Mouse (Mus musculus) liver (tissue): Measurements from ENCODE around the gene Ltk.

Experiments
- DNase-seq: peaks from one replicate; pipeline ENCODE4 v3.0.0-alpha.2; 2020; ENCODE audit warnings: mixed read lengths

The Ltk gene

DNA sequence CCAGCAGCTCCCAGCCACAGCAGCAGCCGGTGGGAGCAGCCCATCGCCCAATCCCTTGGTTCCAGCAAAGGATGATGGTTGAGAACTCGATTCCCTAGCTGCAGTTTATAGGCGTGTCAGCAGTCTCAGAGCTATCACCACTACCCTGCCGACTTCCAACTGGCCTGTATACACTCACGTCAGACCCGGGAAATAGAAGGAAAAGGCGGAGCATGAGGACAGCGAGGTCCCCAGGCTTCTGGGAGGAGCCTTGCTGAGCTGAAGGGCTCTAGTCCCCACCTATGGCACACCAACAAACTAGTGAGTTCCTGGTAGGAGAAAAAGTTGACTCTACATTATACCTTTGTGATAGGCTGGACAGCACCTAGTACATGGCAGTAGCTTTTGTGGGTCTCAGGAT, at the start of gene Ltk:
TSS of gene Ltk (minus strand) at position 181 of the 400 bp plus-strand sequence.
- DNase-seq, result no peak

GRCm38 (mm10) chr2:119808881-119809280, 48.6 kb upstream of the Ltk start:
- no peak for DNase-seq

DNA sequence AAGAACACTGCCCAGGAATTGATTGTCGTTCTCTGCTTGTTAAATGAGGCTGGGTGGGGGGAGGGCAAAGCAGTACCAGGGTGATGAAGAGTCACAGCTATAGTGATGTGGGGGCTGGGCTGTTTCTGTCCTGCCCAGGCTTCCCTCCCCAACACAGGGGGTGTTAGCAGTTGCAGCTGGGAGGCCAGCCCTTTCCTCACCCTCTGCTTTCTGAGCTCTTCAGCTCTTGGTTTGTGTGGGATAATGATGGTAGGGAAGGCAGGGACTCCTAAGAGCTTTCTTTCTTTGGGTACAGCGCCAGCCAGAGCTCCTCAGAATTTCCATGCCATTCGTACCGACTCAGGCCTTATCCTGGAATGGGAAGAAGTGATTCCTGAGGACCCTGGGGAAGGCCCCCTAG, 48.2 kb upstream of the Ltk start:
- DNase-seq, result no peak

DNA sequence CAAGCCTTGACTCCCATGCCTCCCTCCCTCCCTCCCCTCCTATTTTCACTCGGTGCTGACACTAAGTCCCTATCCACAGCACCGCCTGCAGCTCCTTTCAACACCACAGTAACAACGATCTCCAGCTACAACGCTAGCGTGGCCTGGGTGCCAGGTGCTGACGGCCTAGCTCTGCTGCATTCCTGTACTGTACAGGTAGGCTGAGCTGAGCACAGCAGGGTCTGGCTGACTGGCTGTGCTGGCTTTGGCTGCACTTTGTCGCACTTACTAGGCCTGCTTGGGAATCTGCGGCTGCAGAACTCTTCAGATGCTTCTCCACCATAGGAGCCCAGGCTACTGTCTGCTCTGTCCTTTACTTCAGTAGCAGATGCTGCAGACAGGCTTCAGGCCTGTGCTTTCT, 45.3 kb upstream of the Ltk start:
- no peak for DNase-seq

DNA sequence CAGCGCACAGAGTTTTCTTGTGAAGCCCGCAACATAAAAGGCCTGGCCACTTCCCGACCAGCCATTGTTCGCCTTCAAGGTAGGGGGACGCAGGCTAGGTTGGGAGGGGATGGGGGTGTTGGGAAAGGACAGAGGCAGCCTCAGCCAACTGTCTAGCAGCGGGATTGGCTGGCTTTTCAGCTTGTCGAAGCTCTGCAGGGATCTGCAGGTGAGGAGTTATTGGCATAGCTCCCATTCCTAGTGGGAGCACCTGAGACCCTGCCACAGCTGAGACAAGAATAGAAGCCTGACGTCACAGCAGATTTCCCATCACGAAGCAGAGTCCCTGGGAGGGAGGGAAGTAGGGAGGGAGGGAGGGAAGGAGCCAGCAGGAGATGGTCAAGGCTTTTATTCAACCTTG, 44.5 kb upstream of the Ltk start:
- DNase-seq, result no peak

- no peak for DNase-seq
These were observed 44.0 kb upstream of the Ltk start for GRCm38 (mm10) chr2:119804275-119804628.

DNA sequence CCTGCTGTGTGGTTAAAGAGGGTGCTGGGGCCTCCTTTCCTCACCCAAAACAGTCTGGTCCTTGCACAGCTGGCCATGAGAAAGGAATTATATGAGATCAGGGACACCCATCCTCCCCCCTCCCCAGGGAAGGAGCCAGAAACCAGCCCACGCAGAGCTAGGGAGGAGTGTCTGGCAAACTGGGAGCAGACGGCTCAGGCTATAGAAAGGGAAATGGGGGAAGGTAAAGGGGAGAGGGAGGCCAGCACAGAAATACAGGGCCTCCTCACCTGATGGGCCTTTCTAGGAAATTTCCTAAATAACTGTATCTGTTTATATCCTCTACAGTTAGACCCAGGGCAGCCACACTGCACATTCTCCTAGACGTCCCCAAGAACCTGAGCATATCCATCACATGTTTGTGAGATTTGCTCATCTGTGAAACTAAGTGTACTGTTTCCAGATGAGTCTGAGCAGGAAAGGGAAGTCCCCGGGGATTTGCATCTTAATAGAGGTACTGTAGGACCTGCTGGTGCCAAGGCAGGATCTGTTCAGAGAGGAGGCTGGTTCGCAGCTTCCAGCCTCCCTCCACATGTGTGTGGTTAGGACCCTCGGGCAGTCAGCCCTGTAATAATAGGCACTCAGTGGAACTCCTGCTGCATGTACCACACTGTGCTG, 43.5 kb upstream of the Ltk start:
- DNase-seq, result no peak

- peak; percentile 10 for DNase-seq
These were observed 42.8 kb upstream of the Ltk start for GRCm38 (mm10) chr2:119802767-119803617.

GRCm38 (mm10) chr2:119800876-119801846, 40.9 kb upstream of the Ltk start:
- DNase-seq, result no peak

GRCm38 (mm10) chr2:119799961-119800550, 39.8 kb upstream of the Ltk start:
- no peak for DNase-seq

DNA sequence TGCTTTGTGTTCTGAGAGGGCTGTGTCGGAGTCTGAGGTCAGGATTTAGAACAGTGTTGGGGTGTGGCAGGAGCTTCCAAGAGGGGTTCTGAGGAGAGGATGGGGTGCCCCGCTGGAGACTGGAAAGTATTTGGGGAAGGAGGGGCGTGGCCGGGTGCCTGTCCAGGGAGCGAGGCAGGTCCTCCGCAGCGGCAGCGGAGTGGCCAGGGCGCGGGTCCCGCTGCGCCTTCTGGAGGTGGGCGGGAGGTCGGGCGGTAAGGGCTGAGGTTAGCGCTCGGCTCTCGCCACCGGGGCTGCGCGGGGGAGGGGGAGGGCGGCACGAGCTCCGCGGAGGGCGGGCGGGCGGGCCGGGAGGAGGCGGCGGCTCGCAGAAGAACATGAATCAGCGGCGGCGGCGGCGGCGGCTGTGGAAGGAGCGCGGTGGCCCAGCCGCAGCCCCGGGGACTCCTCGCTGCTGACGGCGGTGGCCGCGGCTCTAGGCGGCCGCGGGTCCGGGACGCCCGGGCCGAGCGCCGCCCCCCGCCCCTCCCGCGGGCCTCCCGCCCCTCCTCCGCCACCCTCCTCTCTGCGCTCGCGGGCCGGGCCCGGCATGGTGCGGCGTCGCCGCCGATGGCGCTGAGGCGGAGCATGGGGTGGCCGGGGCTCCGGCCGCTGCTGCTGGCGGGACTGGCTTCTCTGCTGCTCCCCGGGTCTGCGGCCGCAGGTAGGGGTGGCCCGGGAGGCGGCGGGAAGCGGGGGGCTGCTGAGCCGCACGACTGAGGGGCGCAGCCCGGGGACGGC, 39.1 kb upstream of the Ltk start:
- DNase-seq, result peak; percentile 36

- DNase-seq, result peak; percentile 69
These were observed 38.2 kb upstream of the Ltk start for GRCm38 (mm10) chr2:119798246-119798927.

- DNase-seq, result no peak
These were observed 37.1 kb upstream of the Ltk start, which contains the start of gene Tyro3 for GRCm38 (mm10) chr2:119797279-119797783. Gene Tyro3 (plus strand): TSS chr2:119797733.

DNA sequence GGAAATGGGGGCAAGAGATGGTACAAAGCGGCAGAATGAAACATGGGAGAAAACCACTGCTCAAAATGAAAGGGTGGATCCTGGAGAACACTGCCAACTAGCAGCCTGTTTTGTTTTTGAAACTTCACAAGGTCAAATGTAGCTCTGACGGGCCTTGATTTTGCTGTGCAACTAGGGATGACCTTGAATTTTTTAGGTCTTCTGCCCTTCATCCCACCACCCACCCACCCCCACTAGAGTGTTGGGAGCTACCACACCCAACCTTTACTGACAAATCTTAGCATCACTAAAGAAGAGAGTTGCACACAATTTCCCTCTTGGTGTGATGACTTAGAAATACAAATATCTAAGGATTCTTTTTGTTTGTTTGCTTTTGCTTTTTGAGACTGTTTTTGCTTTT, 29.8 kb upstream of the Ltk start:
- DNase-seq, result no peak

DNA sequence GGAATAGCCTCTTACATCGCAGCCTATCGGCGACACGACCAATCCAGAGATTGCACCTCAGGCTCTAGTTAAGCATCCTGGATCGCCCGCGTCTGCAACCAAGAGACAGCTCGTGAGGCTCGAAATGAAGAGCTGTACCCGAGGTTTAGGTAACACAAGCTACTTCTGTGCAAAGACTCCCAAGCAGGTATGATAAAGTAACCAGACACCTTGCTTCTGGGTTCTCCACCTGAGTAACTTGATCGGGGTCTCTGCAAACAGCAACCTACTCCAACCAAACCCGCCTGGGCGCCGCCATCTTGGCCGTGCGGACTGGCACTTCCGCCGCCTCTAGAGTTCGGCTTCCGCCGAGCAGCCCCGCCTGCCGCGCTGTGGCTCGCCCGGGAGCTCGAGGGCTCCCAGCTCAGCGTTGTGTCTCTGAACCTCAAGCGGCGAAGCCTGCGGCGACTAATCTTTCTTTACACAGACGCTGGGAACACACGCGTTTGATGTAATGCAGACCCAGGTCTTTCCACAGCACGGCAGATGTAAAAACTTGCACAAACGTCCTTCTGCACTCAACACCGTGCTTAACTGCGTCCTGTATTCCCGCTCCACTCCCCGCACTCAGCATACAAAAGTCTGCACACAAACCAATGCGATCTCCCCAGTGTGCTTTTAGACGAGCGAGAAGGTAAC, 27.1 kb upstream of the Ltk start, which contains the start of gene Rpap1:
TSS of gene Rpap1 (minus strand) at position 332 of the 678 bp plus-strand sequence.
- DNase-seq, result peak; percentile 89

DNA sequence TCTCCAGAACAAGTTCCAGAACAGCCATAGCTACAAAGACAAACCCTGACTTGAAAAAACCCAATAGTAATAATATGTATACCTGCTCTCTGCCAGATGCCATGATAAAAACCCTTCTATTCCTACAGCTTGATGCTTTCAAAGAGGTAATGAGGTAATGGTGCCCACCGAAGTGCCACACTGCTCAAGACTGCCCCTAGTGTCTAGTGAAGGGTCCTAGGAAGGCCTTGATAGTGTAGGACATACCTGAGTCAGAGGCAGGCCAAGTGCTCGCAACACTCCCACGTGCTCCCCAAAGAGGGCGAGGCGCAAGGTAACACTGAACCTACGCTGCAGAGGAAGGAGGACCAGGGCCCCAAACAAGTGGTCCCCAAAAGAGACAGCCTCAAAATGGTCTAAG, 7.0 kb upstream of the Ltk start:
- DNase-seq, result no peak

GRCm38 (mm10) chr2:119763924-119764323, 3.7 kb upstream of the Ltk start:
- DNase-seq, result no peak

- no peak for DNase-seq
These were observed 2.0 kb upstream of the Ltk start for GRCm38 (mm10) chr2:119762276-119762675.

DNA sequence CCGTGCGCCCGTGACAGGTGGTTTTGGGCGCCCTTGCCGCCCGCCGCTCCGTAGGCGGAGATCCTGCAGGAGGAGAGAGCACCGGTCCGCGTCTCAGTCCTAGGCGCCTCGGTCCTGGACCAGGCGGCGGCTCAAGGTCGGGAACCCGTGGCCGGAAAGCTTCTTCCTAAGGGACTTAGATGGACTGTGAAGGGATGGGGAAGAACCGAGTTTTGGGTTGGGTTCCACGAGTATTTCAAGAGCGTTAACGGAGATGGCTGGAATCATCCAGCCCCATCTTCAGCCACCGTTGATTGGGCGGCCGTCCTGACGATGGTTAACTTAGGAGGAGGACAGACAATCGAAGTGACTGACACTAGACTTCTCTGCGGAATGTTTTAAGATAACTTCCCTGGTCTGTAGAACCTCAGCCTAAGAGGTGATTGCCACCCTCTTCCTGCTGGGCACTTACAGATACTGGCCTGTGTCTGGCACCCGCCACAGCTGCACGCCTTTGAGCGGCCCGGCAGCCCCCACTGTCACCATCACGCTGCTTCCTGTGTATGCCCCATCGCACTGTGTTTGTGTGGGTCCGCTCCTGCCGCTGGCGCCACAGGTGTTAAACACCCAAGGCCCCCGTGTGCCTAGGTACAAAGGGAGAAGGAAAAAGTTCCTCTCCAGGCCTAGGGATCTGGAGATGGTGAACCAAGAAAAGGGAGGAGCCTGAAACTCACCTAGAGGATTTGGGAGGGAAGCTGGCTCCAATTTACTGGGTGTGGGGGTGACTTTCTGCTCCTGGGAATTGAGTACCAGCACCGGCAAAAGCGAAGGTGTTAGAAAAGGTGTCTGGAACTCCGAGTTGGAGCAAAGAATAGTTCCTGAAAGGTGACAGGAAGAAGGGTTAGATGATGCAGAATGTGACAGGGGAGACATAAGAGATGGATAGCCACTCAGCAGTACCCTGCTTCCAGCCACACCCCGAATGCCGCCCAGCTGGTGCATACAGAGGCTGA, 1.1 kb downstream of the Ltk start:
- no peak for DNase-seq
